Mouse (Mus musculus) urinary bladder, postnatal 36 days (tissue): ENCODE data around the gene Ada.

Experiments used
- DNase-seq, 2 experiments: peaks; one replicate each; pipeline ENCODE4 v3.0.0; 2022; ENCODE audit warnings: low spot score in 2 of 2, mixed read lengths in 1 of 2

Gene Ada

GRCm38 (mm10) chr2:163732021-163732420 is 18.0 kb downstream of the Ada start:
- no peak for DNase-seq

- no peak for DNase-seq
These were observed 21.7 kb downstream of the Ada start for GRCm38 (mm10) chr2:163728300-163728699.

- DNase-seq = no peak
These were observed 23.2 kb downstream of the Ada start for GRCm38 (mm10) chr2:163726766-163727393.

- no peak for DNase-seq
These were observed 27.5 kb downstream of the Ada start for GRCm38 (mm10) chr2:163722550-163722949.

DNA sequence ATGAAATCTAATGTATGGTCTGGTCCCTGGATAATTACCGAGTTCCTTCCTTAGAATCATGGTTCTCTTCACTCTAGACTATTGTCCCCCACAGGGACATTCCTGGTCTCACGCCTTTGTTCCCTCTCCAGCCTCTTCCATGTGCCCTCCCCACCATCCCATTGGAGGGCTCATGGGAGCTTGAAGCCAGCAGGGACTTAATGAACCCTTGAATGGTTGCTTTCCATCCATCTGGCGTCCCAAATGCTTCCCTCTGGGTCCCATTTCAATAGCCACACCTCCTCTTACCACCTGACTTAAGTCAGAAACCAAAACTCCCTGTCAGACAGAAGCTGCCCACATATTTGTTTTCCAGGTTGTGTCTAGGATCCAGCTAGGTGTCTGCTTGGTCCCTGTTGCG is 30.4 kb downstream of the Ada start:
- DNase-seq = no peak

DNA sequence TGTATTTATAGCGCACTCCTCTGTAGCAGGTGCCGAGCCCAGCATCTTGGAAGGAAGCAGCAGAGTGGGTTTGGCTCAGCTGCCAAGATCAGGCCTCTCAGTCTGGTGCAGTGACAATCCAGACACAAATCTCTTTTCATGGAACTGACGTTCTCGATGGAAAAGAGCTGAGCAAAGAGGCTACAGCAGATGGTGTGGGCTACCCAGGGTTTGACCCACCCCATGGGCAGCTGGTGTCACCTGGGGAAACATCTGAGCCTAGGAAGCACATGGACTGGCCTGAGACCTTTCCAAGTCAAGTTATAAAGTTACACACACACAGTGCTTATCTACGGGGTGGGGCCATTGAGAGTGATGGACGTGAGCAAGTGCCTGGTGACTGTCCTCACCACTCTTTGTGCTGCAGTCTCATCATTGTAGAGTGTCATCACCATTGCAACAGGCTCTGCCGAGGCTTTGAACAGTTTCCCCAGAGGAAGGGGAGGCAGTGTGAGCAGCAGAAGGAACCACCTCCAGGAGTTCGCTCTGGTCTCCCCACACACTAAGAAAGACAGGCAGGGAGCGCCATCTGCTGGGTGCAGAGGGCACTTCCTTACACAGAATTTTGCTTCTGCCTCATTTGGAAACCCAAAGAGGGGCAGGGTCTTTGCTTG is 31.0 kb downstream of the Ada start:
- peak; percentile 75 to 79 for DNase-seq

DNA sequence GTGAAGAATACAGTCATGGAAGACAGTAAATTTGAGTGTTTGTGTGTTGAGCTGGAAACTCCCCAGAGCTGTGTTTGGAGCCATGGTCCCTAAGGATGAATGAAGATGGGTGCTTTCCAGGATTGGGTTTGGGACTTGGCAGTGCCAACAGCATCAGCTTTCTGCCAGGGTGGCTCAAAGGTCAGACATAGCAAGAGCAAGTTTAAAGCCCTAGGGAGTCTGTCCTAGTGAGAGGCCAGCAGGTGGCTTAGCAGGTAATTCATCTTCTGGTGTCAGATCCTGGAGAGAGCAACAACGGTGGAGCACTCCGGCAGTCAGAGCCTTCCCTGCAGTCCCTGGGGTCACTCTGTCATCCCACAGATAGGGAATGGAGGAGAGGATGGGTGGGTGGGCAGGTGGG is 31.5 kb downstream of the Ada start:
- no peak for DNase-seq

DNA sequence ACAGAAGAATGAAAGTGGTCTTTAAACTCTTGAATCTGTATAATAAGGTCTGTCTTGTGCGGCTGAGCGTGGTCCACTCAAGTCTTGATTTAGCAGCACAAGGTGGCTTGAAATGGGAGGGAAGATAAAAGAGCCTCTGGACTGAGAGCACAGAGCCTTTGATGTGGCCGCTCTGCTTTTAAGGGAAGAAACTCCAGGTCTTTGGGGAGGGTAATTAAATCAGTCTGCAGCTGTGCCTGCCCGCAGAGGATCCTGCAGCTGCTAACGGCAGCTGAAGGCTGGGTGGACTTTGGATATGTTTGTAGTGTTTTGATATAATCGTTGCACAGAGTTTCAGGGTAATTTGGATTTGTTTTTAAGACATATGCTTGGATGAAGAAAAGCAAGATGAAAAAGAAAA is 33.2 kb downstream of the Ada start:
- DNase-seq = no peak

DNA sequence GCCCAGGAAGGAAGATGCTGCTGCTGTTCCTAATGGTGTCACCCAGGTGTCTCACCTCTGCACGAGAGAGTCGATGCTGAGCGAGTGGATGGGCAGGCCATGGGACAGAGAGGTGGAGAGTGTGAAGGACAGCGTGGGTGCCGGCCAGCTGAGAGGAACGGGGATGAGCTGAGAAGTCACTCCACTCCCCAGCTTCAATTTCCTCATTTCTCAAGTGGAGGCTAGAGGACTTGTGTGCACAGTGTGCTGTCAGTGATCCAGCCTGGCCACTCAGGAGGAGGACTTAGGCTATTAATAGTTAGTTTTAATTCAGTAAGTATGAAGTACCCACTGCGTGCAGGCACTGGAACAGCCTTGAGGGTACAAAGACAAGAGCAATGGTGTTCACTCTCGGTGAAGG is 33.6 kb downstream of the Ada start:
- no peak for DNase-seq

DNA sequence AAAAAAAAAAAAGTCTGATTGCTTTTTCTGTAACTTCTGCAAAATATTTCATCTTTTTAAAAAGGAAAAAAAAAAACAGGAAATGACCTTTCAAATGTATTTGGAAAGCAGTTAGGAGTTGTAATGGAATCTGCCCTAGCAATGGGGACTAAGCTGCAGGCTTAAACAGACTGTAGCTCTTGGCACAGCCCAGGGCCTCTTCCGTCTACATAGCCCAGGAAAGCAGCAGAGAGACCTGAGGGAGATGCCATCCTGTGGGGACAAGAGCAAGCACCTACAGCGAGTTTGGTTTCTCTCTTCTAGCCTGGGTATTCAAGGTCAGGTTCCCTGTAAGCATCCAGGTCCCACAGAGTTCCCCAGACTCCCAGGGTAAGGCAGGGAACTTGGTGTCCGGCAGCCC is 36.7 kb downstream of the Ada start:
- DNase-seq = no peak

- no peak for DNase-seq
These were observed 37.2 kb downstream of the Ada start for GRCm38 (mm10) chr2:163712874-163713273.

- no peak for DNase-seq
These were observed 37.6 kb downstream of the Ada start for GRCm38 (mm10) chr2:163712473-163712872.

- DNase-seq = no peak
These were observed 38.6 kb downstream of the Ada start for GRCm38 (mm10) chr2:163711368-163711868.

DNA sequence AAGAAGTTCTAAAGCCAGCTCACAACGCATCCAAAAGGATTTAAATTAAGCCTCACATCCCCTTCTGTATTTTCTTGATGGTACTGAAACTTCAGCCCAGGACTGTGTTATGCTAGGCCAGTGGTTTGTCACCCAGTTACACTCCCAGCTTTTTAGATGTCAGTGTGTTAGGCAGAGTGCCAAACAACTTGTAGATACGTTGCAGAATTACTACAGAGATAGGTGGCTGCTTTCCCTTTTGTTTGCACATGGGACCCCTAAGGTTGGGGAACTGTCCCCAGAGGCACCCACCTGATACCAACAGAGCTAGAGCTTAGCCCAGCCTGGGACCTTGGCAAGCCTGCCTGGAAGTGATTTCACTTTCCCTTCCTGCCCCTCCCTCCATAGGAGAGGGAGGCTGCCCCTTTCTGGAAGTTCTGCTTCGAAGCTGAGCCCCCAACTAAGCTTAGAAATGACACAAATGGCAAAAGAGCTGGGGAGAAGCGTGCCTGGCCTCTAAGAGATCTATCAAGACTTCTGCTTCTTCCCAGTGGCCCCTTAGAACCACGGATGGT is 39.4 kb downstream of the Ada start:
- DNase-seq = no peak

- no peak for DNase-seq
These were observed 40.0 kb downstream of the Ada start for GRCm38 (mm10) chr2:163710000-163710399.

GRCm38 (mm10) chr2:163708763-163709250 is 41.2 kb downstream of the Ada start:
- DNase-seq = no peak

DNA sequence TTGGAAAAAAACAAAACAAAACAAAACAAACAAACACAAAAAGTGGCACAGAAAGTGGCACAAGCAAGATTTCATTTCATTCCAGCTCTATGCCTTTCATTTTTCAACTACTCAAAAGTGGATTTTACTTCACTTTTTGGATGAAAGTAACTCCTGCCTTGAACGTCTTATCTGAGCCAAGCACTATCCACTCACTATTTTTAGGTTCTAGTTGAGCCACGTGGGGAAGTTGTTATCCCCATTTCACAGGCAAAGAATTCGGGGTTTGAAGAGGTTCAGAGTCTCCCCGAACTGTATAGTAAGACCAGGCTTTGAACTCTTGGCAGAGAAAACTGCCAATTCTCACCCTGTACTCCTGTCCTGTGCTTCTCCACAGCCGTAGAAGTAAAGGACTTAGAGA is 41.7 kb downstream of the Ada start:
- DNase-seq = no peak

DNA sequence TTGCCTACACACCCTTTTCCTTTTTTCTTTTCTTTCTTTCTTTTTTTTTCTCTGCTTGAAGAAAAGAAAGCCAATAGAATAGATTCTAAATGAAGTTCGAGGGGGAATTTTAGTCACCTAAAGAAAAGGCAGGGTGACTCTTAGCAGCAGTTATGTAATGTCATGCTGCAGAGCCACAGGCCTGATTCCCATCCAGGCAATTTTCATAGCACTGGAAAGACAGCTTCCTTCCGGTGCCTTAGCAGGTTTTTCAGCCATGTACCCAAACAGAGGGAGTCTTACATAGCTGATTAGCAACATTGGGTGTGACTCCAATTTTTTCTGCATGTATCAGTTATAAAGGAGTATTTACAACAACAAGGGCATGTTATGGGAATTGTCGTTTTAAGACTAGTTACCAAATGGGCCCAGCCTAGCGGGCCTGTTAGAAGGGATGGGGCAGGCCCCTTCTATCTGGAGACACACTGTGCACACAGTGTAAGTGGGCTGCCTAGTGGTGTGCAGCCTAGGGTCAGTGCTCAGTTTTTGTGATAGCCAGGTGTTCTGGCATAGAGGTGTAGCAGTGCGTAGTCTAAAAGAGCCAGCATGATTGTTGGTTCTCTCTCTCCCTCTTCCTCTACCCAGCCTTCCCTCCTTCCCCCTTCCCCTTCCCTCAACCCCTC is 46.3 kb downstream of the Ada start:
- DNase-seq = no peak

DNA sequence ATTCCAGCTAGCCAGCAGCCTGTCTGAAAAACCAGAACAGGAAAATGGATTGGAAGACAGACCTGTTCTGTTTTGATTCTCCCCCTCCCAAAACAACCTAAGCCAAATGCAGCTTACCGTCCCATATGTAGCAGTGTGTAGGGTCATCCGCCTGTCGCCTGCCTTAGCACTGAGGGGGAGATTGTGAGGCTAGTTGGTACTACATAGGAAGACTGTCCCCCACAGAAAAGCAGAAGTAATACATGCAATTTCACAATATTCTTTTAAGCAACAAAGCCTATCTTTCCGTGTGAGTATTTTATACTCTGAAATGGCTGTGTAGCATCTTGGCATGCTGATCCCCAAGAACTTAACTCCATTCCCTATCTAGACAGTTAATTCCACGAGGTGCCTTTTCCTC is 47.1 kb downstream of the Ada start:
- DNase-seq = no peak

DNA sequence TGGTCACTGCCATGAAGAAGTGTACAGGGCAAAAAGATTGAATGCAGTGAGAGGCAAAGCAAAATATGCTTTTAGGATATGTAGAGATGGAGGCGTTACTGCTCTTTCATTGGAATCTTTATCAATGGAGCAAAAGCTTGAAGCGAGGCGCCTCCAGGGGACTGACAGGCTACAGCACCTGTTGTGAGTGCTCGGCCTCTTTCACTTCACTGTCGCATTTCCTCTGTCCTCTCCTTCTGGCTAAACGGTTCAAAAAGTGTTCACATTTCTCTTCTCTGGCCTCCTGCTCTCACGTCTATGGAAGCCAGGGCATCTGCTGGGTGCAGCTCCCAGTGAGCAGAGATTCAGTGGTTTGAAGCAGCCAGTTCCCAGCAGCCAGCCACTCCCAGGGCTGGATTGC is 47.6 kb downstream of the Ada start:
- DNase-seq = no peak

GRCm38 (mm10) chr2:163699078-163699780 is 50.8 kb downstream of the Ada start:
- DNase-seq = no peak
